Mouse (Mus musculus) gastrocnemius, adult 18-20 months (tissue): Measurements from ENCODE around the gene Chfr. TPM values are rescaled to one million over a fixed set of nuclear protein-coding genes. Genes with fewer than 3 reads are reported as not detected.
A peak's percentile ranks its signal among the peaks of the same experiment; 100 is the strongest.
"Not testable (repeated sequence)": the region's sequence is repeated elsewhere in the genome, so short reads cannot be mapped to it uniquely, and the experiment has no call there.

Experiments used
- DNase-seq: peaks from one replicate; pipeline ENCODE4 v3.0.0; 2021; ENCODE audit warnings: low spot score
- total RNA-seq, 2 experiments: library from RNA; stranded (reverse); gene quantifications; 2 replicates each; pipeline ENCODE4 v1.2.3; 2021

The Chfr gene
- total RNA-seq, 2 experiments from 2014 or later: 10.5 TPM

- DNase-seq: peak; percentile 96
Observed at GRCm38 (mm10) chr5:110107581-110108304, 27.9 kb upstream of the Chfr start, which contains the start of gene Gtpbp6. TSS of gene Gtpbp6 (minus strand) at chr5:110108197.

- no peak for DNase-seq
Observed at GRCm38 (mm10) chr5:110108305-110108628, 27.4 kb upstream of the Chfr start.

DNA sequence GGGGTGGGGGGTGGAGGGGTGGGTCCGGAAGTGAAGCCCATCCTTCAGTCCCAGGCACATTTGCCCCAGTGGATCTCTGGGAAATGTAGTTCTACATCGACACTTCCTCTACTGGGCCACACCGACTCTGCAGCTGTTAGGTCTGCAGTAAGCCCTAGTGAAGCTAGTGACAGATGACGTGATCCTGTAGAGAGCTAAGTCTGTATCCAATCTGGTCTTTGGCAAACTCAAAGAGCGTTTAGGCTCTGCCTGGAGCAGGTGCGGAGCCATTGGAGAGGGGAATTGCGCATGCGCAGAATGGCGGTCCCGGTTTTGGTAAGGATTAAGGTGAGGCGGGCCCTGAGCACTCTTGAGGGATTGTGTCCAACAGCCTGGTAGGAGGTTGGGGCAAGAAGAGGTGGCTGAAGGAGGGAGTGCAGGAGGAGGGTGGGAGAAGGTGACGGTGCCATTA, 25.6 kb upstream of the Chfr start, which contains the start of gene Zfp605:
Gene Zfp605 (plus strand): TSS at position 102 of the 451 bp plus-strand sequence.
- DNase-seq: peak; percentile 89

DNA sequence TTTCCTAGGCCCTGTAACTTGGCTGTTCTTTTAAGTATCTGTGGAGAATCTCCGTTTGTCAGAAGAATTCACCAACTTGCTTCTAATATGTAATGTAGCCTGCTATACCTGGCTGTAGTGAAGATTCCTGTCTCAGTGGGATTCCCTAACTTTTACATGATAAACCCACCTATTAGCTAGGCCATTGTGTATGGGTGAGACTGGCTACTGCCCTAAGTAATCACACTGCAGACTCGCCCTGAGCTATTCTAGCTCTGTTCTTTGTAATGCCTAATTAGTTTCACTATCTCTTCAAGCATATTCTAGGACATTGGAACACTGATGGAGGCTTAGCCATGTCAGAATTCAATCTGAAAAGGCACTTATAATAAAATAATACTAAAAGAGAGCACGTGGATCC, 13.3 kb upstream of the Chfr start:
- not testable (repeated sequence) for DNase-seq

DNA sequence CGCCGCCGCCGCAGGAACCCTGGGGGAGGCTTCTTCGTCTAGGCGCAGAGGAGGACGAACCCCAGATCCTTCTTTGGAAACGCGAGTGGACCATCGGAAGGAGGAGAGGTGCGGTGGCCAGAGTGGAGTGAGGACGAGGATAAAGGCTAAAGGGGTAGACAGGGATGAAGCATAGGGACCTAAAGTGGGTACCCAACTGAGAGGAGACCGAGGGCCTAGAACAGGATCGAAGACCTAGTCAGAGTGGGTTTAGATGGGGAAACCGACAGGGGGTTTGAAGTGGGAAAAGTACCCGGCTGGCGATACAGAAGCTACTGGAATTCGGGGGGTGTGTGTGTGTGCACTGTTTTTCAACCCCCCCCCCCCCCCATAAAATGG, 434 bp downstream of the Chfr start:
- DNase-seq: no peak

- no peak for DNase-seq
Observed at GRCm38 (mm10) chr5:110137816-110138215, 2.2 kb downstream of the Chfr start.

GRCm38 (mm10) chr5:110139325-110139724, 3.7 kb downstream of the Chfr start:
- no peak for DNase-seq

GRCm38 (mm10) chr5:110140424-110140823, 4.8 kb downstream of the Chfr start:
- no peak for DNase-seq

DNA sequence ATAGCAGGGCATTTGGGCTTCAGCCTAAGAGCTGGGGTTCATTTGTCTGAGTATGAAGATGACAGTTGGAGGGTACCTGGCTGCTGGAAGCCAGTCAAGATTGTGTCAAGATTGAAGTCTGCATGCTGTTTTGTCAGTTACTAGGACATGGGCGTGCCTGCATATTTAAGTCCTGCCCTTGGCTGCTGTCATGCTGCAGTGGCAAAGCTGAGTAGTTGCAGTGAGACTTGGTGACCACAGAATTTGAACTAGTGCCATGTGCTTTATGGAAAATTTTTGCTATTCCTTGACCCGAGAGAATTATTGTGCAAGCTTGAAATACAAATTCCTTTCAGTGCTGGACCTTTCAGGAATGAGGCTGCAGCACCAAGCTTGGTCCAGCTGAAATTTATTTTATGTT, 6.7 kb downstream of the Chfr start:
- peak; percentile 30 for DNase-seq

GRCm38 (mm10) chr5:110143007-110143406, 7.4 kb downstream of the Chfr start:
- DNase-seq: no peak

DNA sequence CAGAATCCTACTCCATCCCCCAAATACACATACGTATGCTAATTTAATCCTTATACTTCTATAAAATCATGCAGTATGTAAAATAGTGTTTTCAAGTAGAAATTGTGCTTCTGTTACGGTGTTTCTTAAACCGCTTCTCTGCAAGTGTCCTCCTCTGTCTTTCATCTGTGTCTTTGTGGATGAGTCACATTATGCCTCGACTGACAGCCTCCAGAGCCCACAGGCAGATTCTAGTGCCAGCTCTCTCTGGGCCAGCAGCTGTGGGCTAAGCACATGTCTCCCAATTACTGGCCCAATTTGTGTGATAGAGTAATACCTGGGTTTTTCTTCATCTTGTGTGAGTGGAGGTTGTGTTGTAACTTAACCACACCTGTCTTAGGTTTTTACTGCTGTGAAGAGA, 33.7 kb downstream of the Chfr start:
- no peak for DNase-seq

GRCm38 (mm10) chr5:110176362-110177020, 40.8 kb downstream of the Chfr start, which contains the start of gene Golga3:
TSS of gene Golga3 (plus strand) at chr5:110176701.
- peak; percentile 93 for DNase-seq

DNA sequence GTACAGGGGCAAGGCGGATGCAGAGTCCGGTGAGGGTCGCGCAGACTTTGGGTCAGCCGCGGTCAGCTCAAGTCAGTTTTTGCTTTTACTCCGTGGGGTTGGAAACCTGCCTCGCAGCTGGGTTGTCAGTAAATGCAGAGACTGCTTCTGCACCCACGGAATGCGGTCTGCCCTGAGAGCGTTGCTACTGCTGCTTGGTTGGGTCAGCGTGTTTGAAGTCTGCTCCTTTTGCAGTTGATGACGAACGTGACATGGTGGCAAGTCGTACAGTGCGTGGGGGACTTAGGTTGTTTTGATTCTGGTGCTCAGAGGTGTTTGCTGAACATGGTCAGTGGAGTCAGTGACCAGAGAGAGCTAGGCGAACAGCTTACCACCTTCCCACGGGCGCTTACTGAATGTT, 41.4 kb downstream of the Chfr start:
- no peak for DNase-seq

DNA sequence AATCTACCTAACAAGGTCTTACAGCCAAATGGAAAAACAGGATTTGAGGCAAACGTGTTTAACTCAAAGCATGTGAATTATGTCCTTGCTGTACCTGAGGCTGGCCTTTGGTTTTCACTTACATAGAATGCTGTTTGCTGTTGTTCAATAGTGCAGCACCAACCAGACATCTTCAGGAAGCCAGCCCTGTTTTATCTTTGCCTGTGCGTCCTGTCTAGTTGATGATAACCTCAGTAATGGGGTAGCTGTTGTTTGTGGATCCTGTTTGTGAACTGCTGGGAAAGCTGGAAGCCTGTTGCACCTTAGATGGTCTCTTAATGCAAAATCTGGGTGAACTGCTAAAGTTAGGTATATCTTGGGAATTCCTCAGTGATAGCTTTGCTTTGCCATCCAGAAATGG, 43.0 kb downstream of the Chfr start:
- DNase-seq: no peak

GRCm38 (mm10) chr5:110181716-110182115, 46.1 kb downstream of the Chfr start:
- peak; percentile 55 for DNase-seq

DNA sequence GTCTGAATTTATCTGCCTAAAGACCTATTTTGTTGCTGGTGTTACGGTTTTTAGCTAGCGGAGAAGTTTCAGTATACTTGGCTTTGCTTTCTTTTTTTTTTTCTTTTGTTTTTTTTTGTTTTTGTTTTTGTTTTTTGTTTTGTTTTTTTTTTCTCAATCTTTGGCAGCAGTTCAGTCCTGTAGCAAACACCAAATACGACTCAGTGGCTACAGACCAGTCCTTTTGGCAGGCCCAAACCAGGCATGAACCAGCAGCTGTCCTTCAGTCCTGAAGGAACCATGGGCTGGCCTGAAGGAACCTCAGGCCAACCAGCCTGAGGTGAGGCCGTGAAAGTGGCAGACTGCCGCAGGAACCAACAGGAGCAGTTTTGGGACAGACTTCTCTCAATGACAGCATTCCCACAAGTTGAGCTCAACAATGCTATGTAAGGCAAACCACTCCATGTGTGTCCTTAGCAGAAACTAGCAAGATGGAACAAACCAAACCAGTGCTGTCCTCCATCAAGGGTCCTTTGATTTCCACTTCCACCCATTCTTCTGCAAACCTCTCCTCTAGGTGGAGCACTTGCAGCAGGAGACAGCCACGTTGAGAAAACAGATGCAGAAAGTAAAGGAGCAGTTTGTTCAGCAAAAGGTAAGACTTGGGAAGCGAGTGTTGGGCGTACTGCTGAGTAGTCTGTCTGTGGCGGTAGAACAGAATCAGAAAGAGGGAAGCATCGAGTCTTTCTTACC, 67.7 kb downstream of the Chfr start:
- no peak for DNase-seq

DNA sequence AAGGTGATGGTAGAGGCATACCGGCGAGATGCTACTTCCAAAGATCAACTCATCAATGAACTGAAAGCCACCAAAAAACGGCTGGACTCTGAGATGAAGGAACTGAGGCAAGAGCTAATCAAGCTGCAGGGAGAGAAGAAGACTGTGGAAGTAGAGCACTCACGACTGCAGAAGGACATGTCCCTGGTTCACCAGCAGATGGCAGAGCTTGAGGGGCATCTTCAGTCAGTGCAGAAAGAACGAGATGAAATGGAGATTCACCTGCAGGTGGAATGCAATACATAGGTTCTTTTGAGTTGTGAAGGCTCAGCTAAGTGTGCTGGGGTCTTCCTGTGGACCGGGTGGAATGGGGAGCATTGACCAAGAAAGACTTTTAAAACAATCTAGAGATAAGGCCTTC, 69.1 kb downstream of the Chfr start:
- DNase-seq: no peak

DNA sequence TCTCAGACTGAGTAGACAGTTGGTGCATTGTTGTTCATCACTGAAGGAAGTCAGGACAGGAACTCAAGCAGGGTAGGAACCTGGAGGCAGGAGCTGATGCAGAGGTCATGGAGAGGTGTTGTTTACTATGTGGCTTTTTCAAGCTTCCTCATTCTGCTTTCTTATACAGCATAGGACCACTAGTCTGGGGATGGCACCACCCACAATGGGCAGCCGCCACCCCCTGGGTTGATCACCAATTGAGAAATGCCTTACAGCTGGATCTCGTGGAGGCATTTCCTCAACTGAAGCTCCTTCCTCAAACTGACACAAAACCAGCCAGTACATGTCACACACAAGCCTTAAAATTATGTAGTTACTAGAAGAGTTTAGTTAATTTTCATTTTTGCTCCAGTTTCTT, 75.7 kb downstream of the Chfr start:
- no peak for DNase-seq

GRCm38 (mm10) chr5:110216780-110217179, 81.1 kb downstream of the Chfr start:
- no peak for DNase-seq

DNA sequence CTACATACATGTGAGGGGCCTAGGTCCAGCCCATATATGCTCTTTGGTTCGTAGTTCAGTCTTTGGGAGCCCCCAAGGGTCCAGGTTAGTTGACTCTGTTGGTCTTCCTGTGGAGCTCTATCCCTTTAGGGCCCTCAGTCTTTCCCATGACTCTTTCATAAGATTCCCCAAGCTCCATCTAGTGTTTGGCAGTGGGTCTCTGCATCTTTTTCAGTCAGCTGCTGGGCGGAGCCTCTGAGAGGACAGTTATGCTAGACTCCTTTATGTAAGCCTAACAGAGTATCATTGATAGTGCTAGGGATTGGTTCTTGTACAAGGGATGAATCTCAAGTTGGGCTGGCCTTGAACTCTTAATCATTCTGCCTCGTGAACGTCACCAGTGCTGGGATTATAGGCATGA, 84.7 kb downstream of the Chfr start:
- no peak for DNase-seq
